Mouse (Mus musculus) heart, embryonic 10.5 days (tissue): ENCODE data around the gene Gm26661. TPM values are rescaled to one million over a fixed set of nuclear protein-coding genes. Genes with fewer than 3 reads are reported as not detected.

Experiments used
- DNase-seq: peaks from one replicate; pipeline ENCODE4 v3.0.0-alpha.2; 2017; ENCODE audit warnings: low spot score
- H3K27ac ChIP-seq: fragments of 300-500 bp; sonication (generic); 2 replicates; pipeline ENCODE4 v1.5.1; 2016; ENCODE audit warnings: mild to moderate bottlenecking
- H3K27me3 ChIP-seq: fragments of 300-500 bp; sonication (generic); 2 replicates; pipeline ENCODE4 v1.6.1; 2016; ENCODE audit warnings: mild to moderate bottlenecking; ENCODE audit not compliant: poor library complexity, insufficient read depth, severe bottlenecking
- H3K36me3 ChIP-seq: fragments of 300-500 bp; sonication (generic); 2 replicates; pipeline ENCODE4 v1.6.1; 2016; ENCODE audit warnings: mild to moderate bottlenecking, moderate library complexity
- H3K4me1 ChIP-seq: fragments of 300-500 bp; sonication (generic); 2 replicates; pipeline ENCODE4 v1.6.1; 2016; ENCODE audit warnings: mild to moderate bottlenecking
- H3K4me3 ChIP-seq: fragments of 300-500 bp; sonication (generic); 2 replicates; pipeline ENCODE4 v1.5.1; 2016; ENCODE audit warnings: mild to moderate bottlenecking, moderate library complexity
- H3K9me3 ChIP-seq: fragments of 300-500 bp; sonication (generic); 2 replicates; pipeline ENCODE4 v1.6.1; 2016; ENCODE audit warnings: mild to moderate bottlenecking, moderate library complexity
- WGBS: fragments of 180-500 bp; shearing (Covaris S2); methylation state at CpG from one replicate; pipeline ENCODE4 v1.1.7; 2016; 5-methylcytosine and 5-hydroxymethylcytosine counted together
- polyA plus RNA-seq: library from polyadenylated mRNA; unstranded; fragments of >200 nt; fragmentation: Nextera tagmentation; extraction: Ambion mirVana; gene quantifications from 2 replicates; pipeline ENCODE4 v1.2.1, GENCODE M21; 2016

Gm26661 gene
- polyA plus RNA-seq: not detected in 2 replicates

DNA sequence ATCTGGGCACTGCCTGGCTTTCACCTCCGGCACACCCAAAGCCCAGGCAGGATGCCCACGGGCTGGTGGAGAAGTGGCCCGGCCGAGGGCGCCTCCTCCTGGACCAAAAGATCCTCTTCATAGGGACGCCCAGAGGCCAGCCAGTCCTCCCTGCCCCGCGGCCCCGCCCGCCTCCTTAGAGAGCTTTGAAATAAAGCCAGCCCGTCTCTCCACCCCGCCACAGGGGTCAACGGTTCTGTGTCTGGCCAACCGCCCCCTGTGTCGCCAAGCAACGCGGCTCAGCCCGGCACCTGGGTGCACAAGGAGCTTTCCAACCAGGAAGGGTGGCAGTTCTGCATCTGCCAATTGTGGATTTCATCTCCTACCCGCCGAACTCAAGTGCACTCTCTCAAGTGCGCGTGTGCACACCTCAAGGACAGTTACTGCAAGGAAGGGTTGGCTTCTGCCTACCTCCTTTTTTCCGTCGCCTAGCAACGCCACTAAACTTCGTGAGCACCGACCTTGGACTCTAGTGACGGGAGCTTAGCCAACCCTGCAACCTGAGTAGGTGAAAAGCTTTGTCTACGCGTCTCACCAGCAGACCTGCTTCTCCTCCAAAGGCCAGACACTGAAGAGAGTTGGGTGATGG lies at the start of gene Gm26661:
Gene Gm26661, plus strand, starts transcription at position 56 of the 628 bp plus-strand sequence.
- H3K4me1 ChIP-seq: peaks cover 7% of the 10 kb centered on the region; the same call in 1 of the 2 replicates
- H3K36me3 ChIP-seq: no peaks in the 10 kb centered on the region
- peaks cover 4% of the 10 kb centered on the region; the same call in 1 of the 2 replicates for H3K27me3 ChIP-seq
- H3K4me3 ChIP-seq: peak within 1 kb of the TSS; percentile 62
- peak within 1 kb of the TSS; percentile 37; the same call in 1 of the 2 replicates for H3K27ac ChIP-seq
- 2% methylated on average over 30 of the region's 30 CpGs for WGBS
- DNase-seq: peak; percentile 78
- no peaks in the 10 kb centered on the region for H3K9me3 ChIP-seq

GRCm38 (mm10) chr14:7748944-7749763 lies 42.2 kb upstream of the Gm26661 start:
- H3K27me3 ChIP-seq: no peaks in the 10 kb centered on the region
- H3K9me3 ChIP-seq: no peaks in the 10 kb centered on the region
- 40% methylated on average over 11 of the region's 11 CpGs for WGBS
- DNase-seq: no peak
- peak overlapping the region; percentile 32 for H3K4me3 ChIP-seq
- peak overlapping the region; percentile 56; the same call in 1 of the 2 replicates for H3K27ac ChIP-seq
- no peaks in the 10 kb centered on the region for H3K36me3 ChIP-seq
- peaks cover 4% of the 10 kb centered on the region for H3K4me1 ChIP-seq

DNA sequence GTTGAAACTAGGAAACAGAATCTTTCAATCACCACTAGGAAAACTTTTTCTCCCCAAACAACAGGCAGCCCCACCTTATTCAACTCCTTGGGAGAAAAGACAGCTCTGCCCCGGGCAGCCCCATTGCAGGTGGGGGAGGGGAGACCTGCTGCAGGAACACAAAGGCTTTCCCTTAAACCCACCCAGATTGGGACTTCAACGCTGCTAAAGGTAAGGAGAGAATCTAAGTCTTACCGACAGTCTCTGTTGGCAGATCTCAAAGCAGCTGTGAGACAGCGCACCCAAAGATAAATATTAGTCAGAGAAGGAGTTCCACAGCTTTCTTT lies 41.7 kb upstream of the Gm26661 start:
- no peaks in the 10 kb centered on the region for H3K36me3 ChIP-seq
- no peak for DNase-seq
- H3K4me3 ChIP-seq: peak overlapping the region; percentile 32
- peak overlapping the region; percentile 56; the same call in 1 of the 2 replicates for H3K27ac ChIP-seq
- H3K27me3 ChIP-seq: no peaks in the 10 kb centered on the region
- 9% methylated on average over 4 of the region's 4 CpGs for WGBS
- H3K9me3 ChIP-seq: no peaks in the 10 kb centered on the region
- H3K4me1 ChIP-seq: peaks cover 4% of the 10 kb centered on the region

- no peaks in the 10 kb centered on the region for H3K4me1 ChIP-seq
- WGBS: 18% methylated on average over 9 of the region's 9 CpGs
- peak; percentile 92 for DNase-seq
- no peaks in the 10 kb centered on the region for H3K36me3 ChIP-seq
- H3K27ac ChIP-seq: no peak overlapping the region
- no peaks in the 10 kb centered on the region for H3K9me3 ChIP-seq
- no peak overlapping the region for H3K4me3 ChIP-seq
- no peaks in the 10 kb centered on the region for H3K27me3 ChIP-seq
Observed at GRCm38 (mm10) chr14:7765569-7766314, 25.6 kb upstream of the Gm26661 start.

GRCm38 (mm10) chr14:7773714-7774389 lies 17.5 kb upstream of the Gm26661 start:
- H3K27me3 ChIP-seq: no peaks in the 10 kb centered on the region
- H3K4me1 ChIP-seq: 0 out of 2 replicates have a peak, but pooled peaks cover 4% of the 10 kb centered on the region
- H3K9me3 ChIP-seq: no peaks in the 10 kb centered on the region
- H3K27ac ChIP-seq: peak overlapping the region; percentile 87
- peak; percentile 85 for DNase-seq
- H3K4me3 ChIP-seq: peak overlapping the region; percentile 60
- no peaks in the 10 kb centered on the region for H3K36me3 ChIP-seq
- 24% methylated on average over 24 of the region's 24 CpGs for WGBS

GRCm38 (mm10) chr14:7786073-7786472 lies 5.3 kb upstream of the Gm26661 start:
- WGBS: 30% methylated on average over 13 of the region's 13 CpGs
- H3K36me3 ChIP-seq: no peaks in the 10 kb centered on the region
- no peaks in the 10 kb centered on the region; the same call in 1 of the 2 replicates for H3K4me1 ChIP-seq
- H3K4me3 ChIP-seq: no peak overlapping the region
- no peaks in the 10 kb centered on the region for H3K27me3 ChIP-seq
- H3K27ac ChIP-seq: no peak overlapping the region
- DNase-seq: no peak
- H3K9me3 ChIP-seq: no peaks in the 10 kb centered on the region

DNA sequence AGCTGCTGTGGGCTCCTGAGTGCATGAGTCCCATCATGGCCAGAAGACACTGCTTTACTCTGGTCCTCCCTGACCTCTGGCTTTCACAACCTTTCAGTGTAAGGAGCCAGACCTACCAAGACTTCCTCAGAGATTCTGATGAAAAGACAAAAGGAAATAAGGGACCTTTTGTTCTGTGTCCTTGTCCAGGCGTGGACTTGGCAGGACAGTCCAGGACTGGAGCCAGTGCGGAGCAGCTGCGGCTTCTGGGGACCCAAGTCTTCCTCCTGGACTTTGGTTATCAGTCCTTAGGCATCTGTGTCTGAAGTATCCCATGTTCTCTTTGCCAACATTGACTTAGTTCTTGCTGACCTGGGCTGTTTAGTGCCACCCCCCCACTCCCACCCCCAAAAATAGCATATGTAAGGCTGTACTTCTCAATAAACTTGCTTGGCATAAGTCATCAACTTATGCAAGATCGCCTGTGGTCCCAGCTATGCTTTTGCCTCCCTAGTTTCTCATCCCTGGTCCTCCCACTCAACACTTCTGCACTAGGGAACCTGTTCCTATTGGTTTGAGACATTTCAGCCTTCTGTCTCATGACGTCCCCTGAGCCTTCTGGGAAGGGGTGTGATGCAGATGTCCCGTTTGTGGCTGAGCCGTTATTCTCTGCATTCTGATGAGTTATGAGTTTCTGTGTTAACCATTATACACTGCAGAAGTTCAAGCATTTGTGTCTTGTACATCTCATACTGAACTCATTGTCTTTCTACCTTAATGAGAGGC lies 1.9 kb upstream of the Gm26661 start:
- H3K27ac ChIP-seq: no peak overlapping the region
- no peaks in the 10 kb centered on the region for H3K36me3 ChIP-seq
- H3K9me3 ChIP-seq: no peaks in the 10 kb centered on the region
- 81% methylated on average over 7 of the region's 7 CpGs for WGBS
- no peak overlapping the region for H3K4me3 ChIP-seq
- peaks cover 7% of the 10 kb centered on the region; the same call in 1 of the 2 replicates for H3K4me1 ChIP-seq
- DNase-seq: no peak
- peaks cover 4% of the 10 kb centered on the region; the same call in 1 of the 2 replicates for H3K27me3 ChIP-seq

- WGBS: 12% methylated on average over 19 of the region's 19 CpGs
- Histone ChIP-seq H3K4me3 (peak overlapping the region; percentile 62), H3K27me3 (peaks cover 4% of the 10 kb centered on the region; the same call in 1 of the 2 replicates), H3K27ac (peak overlapping the region; percentile 37; the same call in 1 of the 2 replicates), H3K4me1 (peaks cover 7% of the 10 kb centered on the region; the same call in 1 of the 2 replicates), H3K36me3 (no peaks in the 10 kb centered on the region), H3K9me3 (no peaks in the 10 kb centered on the region)
- no peak for DNase-seq
Observed at GRCm38 (mm10) chr14:7791061-7791531, 291 bp upstream of the Gm26661 start.

- Histone ChIP-seq H3K27me3 (peaks cover 4% of the 10 kb centered on the region; the same call in 1 of the 2 replicates), H3K27ac (no peak overlapping the region), H3K9me3 (no peaks in the 10 kb centered on the region), H3K4me1 (peaks cover 7% of the 10 kb centered on the region; the same call in 1 of the 2 replicates), H3K4me3 (no peak overlapping the region), H3K36me3 (no peaks in the 10 kb centered on the region)
- DNase-seq: no peak
- 78% methylated on average over 4 of the region's 4 CpGs for WGBS
Observed at GRCm38 (mm10) chr14:7795961-7796360, 4.6 kb downstream of the Gm26661 start.

DNA sequence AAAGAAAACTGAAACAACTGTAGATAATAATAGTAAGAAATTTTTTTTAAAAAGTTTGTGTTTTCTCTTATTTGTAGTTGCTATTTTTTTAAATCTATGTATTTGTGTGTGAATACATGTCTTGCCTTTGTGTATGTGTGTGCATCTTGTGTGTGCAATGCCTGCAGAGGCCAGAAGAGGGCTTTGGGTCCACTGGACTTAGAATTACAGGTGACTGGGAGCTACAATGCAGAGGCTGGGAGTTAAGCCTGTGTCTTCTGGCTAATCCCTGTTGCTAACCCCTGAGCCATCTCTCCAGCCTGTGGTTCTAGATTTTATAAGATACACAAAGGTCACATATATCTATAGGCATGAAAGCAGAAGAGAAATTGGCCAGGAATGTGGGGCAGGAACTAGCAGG lies 9.2 kb downstream of the Gm26661 start:
- no peaks in the 10 kb centered on the region for H3K9me3 ChIP-seq
- H3K4me3 ChIP-seq: no peak overlapping the region
- no peak overlapping the region for H3K27ac ChIP-seq
- no peak for DNase-seq
- no peaks in the 10 kb centered on the region for H3K27me3 ChIP-seq
- H3K4me1 ChIP-seq: peaks cover 6% of the 10 kb centered on the region; the same call in 1 of the 2 replicates
- no peaks in the 10 kb centered on the region for H3K36me3 ChIP-seq

GRCm38 (mm10) chr14:7801831-7802230 lies 10.4 kb downstream of the Gm26661 start:
- 13% methylated on average over 4 of the region's 4 CpGs for WGBS

More at GRCm38 (mm10) chr14:7801831-7802230, 10.4 kb downstream of the Gm26661 start:
- DNase-seq: no peak
- Histone ChIP-seq H3K36me3 (no peaks in the 10 kb centered on the region), H3K27ac (no peak overlapping the region), H3K27me3 (no peaks in the 10 kb centered on the region), H3K4me1 (peaks cover 6% of the 10 kb centered on the region; the same call in 1 of the 2 replicates), H3K9me3 (no peaks in the 10 kb centered on the region), H3K4me3 (no peak overlapping the region)
